Mouse (Mus musculus): Measurements from ENCODE around the gene Trap1.
"Not testable (repeated sequence)": the region's sequence is repeated elsewhere in the genome, so short reads cannot be mapped to it uniquely, and the experiment has no call there.

The Trap1 gene

DNA sequence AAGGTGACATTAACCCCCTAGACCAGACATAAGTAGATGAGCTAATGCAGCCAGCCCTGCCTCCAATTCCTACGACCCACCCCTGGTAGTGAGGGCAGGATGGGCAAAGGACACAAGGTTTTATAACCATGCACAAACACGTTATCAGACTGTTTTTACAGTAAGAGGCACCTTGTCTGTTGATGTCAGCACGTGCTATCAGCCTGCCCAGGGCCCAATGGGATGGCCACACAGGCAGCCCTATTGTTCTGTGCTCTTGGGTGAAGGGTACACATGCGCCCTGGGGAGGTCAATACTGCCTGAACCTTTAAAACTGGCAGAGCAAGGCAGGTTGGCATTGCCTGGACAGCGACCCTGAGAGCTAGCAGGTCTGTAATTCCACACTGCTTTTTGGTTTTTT is 40.8 kb downstream of the Trap1 start, which contains the start of gene Dnase1:
Gene Dnase1 (plus strand): TSS at position 136 of the 400 bp plus-strand sequence.
- no peak for DNase-seq (ENCODE audit: extremely low spot score, low spot score)

DNA sequence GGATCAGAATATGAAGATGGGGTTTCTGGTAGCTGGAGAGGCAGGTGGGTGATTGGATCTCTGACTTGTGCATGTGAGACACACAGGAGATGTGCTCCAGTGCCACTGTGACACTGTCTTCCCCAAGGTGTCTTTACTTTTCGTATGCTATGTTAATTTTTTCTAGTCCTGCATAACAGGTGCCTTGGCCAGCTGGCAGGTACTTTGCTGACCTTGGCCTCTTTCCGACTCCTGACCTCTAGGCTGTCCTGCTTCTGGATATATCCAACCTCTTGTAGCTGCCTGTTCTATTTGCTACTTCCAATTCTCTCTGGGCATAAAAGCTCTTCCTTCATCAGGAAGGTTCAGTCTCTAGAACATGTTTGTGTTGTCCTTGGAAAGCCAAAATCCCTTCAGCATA is 42.1 kb downstream of the Trap1 start:
- no peak for DNase-seq (ENCODE audit: extremely low spot score, low spot score)

DNA sequence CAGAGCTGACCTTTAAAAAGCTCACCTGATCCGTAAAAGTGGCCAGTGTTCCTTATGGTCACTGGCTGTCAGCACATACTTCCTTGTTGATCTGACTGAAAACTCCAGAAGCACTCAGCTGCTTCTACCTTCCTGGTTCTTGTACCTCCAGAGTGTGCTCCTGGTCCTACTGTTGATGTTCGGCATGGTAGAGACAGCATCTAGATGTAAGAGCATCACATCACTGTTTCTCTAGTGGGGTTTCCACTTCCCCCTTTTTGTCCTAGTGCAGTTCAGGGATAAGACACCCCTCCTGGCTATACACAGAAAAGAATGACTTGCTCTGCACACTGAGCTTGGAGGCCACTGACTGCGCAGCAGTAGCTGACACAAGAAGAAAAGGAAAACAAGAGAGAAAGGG is 43.2 kb downstream of the Trap1 start:
- DNase-seq (ENCODE audit: extremely low spot score, low spot score): no peak

DNA sequence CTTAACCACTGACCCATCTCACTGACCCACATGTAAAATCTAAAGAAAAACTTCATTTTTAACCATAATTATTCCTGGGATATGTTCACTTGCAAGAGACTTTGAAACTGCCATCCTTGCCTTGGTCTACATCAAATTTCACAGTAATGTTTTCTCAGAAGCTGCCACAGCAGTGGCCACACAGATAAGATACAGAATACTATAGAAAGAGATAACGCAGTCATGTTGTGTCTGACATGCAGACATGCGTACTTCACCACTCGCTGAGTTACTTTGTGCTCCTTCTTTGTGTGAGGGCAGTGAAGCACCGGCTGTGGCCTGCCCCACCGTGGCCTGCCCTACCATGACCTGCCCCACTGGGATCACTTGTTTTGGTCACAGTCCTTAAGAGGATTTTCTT is 43.7 kb downstream of the Trap1 start:
- DNase-seq (ENCODE audit: extremely low spot score, low spot score): no peak

DNA sequence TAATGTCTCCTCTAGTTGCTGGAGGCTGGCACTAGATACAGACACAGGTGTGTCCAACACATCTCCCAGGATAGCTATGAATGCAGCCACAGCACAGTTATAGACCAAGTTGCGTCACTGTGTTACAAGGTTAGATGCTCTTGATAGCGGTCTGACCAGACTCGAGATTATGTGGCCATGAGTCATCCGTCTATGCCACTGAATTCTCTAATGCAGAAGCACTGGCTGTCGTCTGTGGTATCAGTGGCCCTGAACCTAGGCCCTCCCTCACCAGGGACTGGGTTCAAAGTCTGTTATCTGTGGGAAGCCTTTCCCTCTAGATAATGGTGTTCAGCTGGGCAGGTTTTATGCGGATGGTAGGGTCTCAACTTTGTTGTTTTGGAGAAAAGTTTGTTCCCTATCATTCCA is 45.3 kb downstream of the Trap1 start:
- no peak for DNase-seq (ENCODE audit: extremely low spot score, low spot score)

DNA sequence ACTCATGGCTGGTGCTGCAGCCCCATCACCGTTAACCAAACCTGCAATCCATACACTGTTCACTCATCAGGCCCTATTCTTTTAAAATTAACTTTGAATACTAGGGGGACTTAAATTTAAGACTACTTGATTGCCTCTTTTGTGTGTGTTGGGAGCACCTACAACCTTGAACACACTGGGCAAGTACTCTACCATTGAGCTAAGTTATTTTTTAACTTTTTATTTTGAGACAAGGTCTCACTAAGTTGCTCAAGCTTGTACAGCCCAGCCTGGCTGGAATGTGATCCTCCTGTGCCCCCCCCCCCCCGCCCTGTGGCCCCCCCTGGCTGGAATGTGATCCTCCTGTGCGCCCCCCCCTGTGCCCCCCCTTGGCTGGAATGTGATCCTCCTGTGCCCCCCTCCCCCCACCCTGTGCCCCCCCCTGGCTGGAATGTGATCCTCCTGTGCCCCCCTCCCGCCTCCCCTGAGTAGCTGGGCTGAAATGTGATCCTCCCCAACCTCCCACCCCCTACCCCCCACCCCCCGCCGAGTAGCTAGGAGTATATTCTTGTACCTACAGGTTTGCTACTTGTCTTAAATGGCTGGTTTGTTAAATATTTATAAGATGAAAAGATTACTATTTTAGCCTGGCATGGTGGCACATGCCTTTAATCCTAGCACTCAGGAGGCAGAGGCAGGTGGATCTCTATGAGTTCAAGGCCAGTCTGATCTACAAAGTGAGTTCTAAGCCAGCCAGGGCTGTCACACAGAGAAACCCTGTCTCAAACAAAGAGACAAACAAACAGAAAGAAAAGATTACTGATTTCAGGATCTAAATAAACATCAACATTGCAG is 46.0 kb downstream of the Trap1 start:
- no peak for DNase-seq (ENCODE audit: extremely low spot score, low spot score)

DNA sequence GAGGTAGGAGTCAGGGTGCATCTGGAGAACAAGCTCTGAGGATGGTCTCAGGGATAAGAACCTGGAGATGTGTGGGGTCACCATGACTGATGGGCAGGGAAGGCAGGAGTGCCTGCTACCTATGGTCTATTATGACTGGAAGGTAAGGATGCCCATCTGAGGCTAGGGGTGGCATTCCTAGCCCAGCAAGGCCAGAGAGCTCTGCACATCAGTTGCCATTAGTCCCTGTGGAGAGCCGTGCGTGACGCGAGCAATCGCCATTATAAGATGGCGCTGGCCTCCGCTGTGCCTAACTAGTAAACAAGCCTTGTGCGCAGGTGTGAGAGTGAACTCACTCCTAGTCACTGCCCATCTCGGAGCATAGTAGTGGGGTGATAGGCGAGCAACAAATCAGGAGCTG is 47.1 kb downstream of the Trap1 start:
- no peak for DNase-seq (ENCODE audit: extremely low spot score, low spot score)

DNA sequence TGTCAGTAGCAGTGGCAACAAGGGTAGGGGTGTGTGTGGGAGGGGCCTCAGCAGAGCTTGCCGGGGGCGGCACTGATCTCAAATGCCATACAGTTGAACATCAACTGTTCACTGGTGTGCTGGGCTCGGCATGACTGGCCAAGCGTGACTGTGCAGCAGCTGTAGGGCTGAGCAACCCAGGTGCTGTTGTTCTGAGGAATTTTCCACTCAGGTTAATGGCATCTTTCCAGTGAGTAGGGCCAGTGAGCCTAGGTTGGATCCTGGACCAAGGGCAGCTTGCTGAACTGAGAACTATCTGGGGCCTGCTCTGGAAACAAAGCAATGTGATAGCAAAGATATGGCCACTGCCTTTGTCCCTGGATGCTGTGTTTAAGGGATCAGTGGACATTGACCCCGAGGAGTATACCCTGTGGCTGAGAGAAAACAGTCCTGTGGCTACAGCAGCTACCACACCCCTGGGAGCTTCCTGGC is 48.2 kb downstream of the Trap1 start:
- no peak for DNase-seq (ENCODE audit: extremely low spot score, low spot score)

DNA sequence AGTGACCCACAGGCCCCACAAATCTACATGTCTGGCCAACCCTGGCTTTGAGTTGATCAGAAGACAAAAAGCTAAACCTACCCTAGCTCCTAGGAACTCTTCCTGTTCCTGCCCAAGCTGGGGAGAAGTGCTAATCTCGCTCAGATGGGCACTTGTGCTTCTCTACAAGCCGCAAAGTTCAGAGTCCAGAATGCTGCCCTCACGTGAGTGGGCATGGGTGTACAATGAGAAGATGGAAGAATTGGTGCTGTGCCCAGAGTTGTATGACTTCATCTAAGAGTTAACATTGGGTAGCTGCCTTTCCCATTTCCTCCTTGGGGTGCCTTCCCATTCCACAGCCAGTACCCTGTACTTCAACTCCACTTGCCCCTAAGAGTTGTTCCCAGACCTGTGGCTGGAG is 50.4 kb downstream of the Trap1 start:
- no peak for DNase-seq (ENCODE audit: extremely low spot score, low spot score)

DNA sequence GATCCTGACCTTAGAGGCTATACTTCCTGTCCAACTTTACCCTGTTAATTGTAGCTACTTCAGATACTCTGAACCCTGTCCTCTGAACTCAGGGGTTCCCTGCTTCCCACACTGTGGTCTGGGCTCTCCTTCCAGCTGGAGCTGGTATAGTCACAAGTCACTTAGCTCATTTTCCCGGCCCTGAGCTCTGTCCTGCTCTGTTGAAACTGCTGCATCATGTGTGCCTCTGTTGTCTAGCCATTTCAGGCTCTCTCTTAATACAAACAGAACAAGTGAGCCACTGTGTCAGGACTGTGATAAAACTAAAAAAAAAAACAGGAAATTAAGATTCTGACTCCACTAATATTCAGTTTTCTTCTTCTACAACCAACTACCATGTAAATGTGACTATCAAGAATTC is 51.0 kb downstream of the Trap1 start:
- DNase-seq (ENCODE audit: extremely low spot score, low spot score): no peak

DNA sequence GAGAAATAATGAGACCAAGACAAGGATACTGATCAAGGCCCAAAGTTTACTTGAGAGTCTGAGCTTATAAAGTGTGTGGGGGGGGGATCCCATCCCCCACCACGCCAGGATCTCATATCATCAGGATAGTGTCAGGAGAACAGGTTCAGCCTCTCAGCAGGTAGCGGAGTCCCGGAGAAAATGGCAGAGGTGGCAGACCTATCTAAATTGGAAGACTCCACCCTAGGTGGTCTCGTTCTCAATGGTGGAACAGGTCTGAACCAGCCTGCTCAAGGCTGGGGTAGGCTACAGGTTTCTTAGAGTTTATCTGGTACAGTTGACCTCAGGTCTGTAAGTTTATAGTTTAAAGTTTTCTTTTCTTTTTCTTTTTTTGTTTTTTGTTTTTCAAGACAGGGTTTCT is 54.9 kb downstream of the Trap1 start:
- no peak for DNase-seq (ENCODE audit: extremely low spot score, low spot score)

DNA sequence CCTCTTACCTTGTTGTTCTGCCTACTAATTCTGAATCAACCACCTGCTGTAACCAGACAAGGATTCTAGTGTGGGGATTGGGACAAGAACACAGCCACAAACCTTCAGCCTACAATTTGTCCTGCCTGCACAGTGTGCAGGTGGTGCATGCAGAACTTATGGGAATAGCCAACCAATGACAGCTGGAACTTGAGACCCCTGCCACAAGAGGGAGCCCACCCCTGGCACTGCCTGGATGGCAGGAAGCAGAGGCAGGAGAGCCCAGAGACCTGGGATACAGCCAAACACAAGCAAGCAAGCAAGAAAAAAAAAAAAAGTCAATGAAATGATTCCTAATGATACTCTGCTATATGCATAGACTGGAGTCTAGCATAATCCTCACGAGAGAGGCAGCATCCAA is 56.4 kb downstream of the Trap1 start:
- no peak for DNase-seq (ENCODE audit: extremely low spot score, low spot score)

DNA sequence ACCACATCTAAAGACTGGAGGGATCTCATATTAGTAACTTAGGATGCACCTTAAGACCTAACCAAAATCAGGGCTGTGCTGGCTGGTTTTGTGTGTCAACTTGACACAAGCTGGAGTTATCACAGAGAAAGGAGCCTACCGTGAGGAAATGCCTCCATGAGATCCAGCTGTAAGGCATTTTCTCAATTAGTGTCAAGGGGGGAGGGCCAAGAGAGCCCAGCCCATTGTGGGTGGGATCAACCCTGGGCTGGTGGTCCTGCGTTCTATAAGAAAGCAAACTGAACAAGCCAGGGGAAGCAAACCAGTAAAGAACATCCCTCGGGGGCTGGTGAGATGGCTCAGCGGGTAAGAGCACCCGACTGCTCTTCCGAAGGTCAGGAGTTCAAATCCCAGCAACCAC is 60.2 kb downstream of the Trap1 start:
- not testable (repeated sequence) for DNase-seq (ENCODE audit: extremely low spot score, low spot score)

DNA sequence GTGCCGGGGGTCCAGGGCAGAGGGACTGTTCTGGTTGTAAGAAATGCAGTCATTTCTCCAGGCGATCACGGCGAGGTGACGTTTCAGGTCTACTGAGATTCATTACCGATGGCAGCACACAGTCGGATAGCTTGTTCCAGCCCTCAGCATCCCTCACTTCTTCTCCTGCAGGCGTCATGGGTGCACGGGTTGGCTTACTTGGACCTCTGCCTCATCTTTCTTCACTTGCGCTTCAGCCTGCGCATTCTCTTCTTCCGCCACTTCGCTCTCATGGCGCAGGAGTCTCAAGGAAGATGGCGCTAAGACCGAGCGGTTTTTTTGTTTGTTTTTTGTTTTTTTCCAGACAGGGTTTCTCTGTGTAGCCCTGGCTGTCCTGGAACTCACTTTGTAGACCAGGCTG is 60.8 kb downstream of the Trap1 start:
- not testable (repeated sequence) for DNase-seq (ENCODE audit: extremely low spot score, low spot score)

DNA sequence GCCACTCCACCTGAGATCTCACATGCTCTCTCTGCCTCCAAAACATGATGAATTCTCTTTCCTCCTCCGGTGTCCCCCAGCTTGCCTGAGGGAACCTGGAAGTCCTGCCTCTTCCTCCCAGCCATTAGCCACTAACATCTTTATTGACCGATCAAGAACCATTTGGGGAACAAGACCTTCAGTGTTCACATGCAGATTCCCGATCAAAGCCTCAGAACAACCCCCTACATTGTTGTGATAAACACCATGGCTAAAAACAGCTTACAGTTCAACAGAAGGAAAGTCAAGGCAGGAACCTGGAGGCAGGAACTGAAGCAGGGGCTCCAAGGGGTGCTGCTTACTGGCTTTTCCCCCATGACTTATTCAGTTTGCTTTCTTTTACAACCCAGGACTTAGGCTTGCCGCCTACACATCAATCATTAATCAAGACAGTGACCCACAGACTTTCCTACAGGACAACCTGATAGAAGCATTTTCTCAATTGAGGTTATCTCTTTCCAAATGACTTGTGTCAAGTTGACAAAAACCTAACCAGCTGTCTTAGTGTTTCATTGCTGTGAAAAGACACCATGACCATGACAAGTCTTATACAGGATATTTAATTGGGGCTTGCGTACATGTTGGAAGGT is 63.5 kb downstream of the Trap1 start:
- no peak for DNase-seq (ENCODE audit: extremely low spot score, low spot score)

DNA sequence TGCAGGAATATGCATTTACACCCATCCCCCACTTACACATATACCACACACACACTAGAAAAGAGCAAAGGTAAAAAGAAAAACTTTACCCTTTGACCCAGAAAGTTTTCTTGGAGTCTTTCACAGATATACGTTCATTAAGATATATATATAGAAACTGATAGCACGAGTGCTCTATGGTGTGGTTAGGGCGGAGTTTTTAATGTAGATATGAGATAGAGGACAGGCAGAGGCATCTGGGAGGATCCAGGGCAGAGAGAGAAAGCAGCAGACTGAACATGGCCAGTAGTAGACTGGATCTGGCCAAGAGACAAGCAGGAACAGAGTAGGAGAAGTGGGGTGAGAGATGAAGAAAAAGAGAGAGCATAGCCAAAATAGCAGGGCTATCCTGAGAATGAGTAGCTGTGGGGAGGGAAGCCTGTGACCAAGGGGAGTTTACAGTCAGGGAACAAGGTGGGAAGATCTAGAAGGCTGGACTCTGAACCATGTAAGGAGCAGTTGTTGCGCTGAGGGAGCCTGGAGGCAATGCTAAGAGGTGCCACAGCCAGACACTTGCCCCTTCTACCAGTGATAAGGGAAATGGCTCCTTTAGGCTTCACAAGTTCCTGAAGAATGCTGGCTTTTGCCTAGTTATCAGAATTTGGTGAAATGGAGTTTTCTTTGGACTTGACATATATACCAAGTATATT is 64.6 kb downstream of the Trap1 start:
- DNase-seq (ENCODE audit: extremely low spot score, low spot score): no peak

DNA sequence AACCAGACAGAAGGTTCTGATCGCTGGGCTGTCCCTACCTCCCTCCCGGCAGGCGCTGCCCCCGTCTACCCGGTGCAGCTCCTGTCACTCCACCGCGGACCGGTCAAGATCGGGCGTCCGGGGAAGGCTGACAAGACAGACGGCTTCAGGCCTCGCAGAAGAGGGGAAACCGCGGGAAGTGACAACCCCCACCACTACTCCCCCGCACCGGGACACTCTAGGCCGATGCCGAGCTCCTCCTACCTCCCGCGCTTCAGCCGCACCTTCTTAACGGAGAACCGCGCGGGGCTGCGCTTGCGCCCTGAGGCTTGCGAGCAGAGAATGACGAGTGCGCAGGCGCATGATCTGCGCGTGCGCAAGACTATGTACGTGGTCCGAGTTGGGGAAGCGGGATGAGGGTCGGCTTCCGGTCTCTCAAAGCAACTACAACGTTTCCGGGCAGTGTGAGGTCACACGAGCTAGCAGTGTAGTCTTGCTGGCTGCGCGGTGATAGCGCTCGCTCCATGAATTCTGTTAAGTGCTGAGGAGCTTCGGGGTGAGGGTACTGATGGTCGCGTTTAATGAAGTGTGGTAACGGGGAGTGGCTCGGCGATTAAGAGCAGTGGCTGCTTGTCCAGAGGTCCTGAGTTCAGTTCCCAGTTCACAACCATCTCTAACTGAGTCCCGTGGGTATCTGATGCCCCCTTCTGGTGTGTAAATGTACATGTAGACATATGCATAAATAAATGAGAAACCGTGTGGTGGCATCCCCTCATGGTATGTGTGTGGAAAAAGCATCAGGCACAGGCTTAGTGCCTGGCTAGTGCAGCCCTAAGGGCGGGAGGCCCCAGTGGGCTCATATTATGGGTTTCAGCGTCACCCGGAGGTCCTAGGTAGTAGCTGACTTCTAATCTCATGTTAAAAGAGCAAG is 73.9 kb downstream of the Trap1 start, which contains the start of gene Slx4:
Gene Slx4 (minus strand): TSS at position 282 of the 910 bp plus-strand sequence.
- peak; percentile 94 for DNase-seq (ENCODE audit: extremely low spot score, low spot score)
